Mouse (Mus musculus) layer of hippocampus, adult 8-10 months (tissue): ENCODE measurements around the gene Mettl7a1. TPM values are rescaled to one million over a fixed set of nuclear protein-coding genes. Genes with fewer than 3 reads are reported as not detected.
A peak's percentile ranks its signal among the peaks of the same experiment; 100 is the strongest.
"Not testable (repeated sequence)": the region's sequence is repeated elsewhere in the genome, so short reads cannot be mapped to it uniquely, and the experiment has no call there.

Source experiments
- DNase-seq, 2 experiments: peaks; one replicate each; pipeline ENCODE4 v3.0.0; 2022; ENCODE audit warnings: low spot score in 2 of 2
- total RNA-seq, 4 experiments: library from RNA; stranded (reverse); gene quantifications; 2 replicates each; pipeline ENCODE4 v1.2.4; 2022

Mettl7a1 gene
- total RNA-seq, 4 experiments from 2014 or later: 35.0 to 49.9 (median 40.9) TPM

DNA sequence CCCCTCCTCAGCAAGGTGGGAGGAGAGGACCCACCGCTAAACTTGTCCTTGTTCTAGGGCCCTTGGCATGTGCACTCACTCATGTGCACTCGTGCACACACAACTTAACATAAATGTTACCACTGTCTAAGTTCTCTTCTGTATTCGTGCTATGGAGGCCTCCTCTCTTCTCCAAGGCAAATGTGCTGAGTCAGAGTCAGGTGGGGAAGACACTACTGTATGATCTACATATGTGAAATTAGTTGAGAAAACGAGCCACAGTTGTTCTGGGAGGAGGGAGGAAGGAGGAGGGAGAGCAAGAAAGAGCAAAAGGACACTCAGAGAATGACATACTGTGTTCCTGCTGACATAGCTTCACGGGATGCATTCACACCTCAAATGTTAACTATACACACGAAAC is 3.4 kb upstream of the Mettl7a1 start:
- DNase-seq: no peak

DNA sequence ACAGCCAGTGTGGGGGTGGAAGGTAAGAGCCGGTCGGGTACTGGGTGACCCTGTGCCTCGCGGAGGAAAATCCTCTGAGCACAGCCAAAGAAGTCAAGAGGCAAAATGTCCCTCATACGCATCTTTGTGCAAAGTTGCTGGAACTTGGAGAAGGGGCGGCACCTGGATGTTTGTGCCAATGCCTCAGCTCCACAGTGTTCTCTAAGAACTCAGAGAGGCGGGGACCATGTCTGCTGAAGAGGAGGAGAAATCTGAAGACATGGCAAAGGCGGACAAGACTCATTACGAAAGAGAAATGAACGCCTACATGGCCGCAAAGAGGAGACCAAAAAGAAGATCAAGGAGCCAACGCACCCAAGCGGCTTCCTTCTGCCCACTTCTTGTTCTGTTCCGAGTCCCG is 2.4 kb upstream of the Mettl7a1 start:
- DNase-seq: no peak

DNA sequence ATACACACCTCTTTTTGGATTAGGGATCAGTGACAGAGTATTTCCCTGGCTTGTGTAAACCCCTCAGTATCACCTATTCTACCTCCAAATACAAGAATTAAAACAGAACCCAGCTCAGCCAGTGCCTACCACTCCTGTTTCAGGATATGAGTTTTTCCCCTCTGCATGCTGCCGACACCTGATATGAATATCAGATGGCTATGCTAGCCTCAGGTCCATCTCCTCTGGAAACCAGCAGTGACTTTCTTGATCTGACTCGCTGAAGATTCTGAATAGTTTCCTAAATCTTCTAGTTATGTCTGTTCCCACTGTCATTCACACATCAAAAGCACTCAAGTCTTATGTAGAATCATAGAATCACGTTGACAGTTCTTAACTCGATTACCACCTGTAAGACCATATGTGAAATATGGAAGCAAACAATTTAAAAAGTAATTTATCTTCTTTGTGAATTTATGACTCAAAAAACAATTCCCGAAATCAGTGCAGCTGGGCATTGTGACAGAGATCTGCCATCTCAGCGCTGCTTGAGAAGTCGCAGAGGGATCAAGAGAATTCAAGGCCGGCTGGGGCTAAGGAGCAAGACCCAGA is 417 bp upstream of the Mettl7a1 start:
- DNase-seq: no peak

DNA sequence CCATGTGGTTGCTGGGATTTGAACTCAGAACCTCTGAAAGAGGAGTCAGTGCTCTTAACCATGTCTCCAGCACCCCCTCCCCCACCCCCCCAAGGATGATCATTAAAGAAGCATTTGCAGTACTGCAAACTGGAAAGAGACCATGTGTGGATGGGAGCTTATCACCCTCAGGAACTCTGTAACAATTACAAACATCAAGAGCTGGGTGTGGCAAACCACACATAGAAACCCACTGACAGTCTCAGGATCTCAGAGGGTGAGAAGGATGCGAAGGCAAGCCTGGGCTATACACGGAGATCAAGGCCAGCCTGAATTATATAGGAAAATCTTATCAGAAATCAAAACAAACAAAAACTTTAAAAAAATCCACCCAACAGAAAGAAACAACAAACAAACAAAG is 2.3 kb downstream of the Mettl7a1 start:
- DNase-seq: no peak

DNA sequence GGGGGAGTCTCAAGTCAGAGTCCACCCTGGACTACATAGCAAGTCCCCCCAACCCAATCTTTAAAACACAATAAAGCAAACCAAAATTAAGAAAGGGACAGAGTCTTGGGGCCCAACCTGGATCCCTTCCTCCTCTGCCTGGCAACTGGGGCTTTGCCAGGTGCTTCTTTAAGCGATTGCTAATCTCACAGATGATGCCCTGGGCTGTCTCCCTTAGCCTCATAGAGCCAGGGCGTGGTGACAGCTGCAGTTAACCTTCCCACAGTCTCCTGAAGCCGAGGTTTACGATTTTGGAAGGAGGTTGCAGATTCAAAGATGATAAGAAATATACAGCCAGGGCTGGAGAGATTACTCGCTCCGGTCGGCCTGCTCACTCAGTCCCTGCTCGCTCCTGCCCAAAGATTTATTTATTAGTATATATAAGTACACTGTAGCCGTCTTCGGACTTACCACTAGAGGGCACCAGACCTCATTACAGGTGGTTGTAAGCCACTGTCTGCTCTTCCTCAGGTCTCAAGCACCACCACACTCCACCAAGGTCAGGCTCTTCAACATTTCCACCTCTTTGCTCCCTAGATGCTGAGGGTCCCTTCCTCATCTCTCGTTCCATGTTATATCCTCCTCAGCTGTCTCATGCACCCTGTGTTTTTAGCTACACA is 3.6 kb downstream of the Mettl7a1 start:
- not testable (repeated sequence) for DNase-seq

DNA sequence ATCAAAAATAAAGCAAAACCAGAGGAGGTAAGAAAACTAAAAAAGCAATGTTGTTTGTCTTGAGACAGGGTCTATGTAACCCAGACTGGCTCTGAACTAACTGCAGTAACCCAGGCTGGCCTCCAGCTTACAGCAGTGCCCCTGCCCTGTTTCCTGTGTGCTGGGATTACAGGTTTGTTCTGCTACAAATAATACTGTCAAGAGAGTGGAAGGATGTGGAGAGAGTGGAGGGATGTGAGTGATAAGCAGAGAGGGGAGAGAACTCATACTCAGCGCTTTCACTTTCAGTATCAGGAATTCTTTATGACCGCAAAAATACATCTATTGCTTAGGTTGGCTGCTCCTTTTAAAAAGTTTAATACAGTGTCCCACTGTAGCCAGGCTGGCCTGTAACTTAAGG is 8.4 kb downstream of the Mettl7a1 start:
- no peak for DNase-seq

DNA sequence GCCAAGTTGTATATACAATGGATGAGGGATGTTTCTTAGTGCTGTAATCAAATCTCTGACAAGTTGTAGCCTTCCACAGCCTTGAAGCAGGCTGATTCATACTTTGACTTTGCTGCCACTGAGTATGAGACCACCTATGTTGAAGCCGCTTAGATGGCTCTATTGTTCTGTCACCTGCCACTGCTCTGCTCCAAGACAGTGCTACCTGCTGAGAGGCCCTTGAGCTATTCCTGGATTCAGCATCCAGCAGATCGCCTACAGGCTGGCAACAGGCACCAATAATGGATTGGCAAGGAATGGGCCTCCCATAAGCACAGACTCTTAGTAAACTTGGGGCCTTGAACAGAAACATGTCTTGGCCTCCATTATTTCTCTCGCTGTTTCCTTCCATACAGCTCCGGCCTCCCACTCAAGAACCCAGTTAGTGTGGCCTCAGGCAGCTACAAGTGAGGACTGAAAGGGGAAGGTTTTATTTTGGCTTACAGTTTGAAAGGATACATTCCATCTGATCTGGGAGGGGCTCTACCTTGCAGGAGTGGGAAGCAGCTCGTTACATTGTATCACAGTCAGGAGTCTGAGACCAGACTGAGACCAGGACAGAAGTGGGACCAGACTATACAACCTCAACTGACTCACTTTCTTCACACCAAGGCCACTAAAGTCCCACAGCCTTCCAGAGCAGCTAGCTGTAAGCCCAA is 10.7 kb downstream of the Mettl7a1 start:
- no peak for DNase-seq

DNA sequence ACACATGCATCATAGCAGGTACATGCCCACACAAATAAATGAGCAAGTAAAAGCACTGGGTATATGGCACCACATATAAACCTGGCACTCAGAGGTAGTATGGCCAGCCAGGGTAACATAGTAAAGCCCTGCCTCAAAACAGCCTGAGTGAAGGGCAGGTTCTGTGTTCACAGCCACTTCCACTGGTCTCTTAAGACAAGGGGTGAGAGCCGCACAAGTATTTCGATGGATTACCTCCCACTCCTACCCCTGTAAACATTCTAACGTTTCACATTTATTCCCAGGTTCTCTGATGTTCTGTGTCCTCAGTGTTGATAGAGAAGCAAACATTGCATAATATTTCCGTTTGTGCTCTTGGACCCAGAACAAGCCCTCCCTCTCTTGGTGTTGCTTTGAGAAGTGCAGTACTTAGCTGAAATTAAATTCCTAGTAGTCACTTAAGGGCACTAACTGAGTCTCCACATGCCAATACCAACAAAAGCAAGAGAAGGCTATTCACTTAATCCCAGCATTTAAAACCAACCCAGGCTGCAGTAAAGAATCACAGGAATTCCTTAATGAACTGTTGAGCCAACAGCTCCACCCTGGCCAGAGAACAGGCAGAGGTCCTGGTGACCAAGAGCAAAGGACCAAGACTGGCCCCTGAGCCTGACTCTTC is 14.2 kb downstream of the Mettl7a1 start:
- not testable (repeated sequence) for DNase-seq

DNA sequence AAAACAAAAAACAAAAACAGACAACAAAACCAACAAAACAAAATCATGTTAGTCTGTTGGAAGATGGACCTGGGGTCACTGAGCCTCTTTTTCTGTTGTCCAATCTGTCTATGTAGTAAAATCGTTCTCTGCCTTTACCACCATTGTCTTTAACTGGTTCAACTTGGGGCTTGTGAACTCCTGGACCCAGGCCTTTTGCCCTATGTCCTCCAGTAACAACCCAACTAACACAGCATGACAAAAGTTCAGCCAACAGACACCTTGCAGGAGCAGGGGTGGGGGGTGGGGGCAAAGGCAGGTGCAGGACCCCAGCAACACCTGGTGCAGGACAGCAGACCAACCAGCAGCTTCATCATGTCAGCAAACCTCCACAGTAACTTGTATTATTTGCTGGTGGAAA is 15.9 kb downstream of the Mettl7a1 start:
- no peak for DNase-seq

DNA sequence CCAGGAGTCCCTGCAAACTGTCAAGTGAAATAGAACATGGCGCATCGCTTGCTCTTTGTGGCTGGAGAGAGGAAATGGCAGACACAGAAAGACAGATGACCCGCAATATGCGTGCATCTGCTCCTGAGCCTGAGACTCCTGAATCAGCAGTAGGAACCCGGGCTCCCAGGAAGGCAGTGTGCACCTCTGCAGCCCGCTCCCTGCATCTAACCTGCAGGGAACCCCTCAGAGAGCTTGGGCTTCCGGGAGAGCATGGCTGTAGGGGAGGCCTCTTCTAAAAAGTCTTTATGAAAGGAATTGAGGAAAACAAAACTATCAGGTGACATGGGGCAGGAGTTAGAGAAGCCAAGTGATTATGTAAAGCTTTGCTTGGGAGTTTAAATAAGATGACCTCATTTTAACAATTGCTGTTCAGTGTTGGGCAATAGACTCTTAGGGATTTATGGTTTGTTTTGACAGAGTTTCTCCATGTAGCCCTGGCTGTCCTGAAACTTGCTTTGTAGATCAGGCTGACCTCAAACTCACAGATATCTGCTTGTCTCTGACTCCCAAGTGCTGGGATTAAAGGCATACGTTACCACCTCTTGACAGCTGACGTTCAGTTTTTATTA is 16.5 kb downstream of the Mettl7a1 start:
- DNase-seq: no peak

DNA sequence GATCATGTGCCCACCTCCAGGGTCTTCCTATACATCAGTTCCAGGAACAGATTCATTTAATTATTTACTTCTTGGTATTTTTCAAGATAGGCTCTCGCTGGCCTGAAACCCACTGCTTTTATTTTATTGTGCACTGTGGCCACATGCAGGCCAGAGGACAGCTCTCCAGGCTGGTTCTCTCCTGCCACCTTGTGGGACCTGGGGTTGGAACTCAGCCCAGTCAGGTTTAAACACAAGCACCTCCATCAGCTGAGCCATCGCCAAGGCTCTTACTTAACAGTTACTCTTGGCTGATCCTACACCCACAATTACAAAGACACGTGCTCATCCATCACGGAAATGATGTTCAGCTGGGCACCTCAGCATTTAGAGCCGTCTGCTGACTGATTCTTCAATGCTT is 17.2 kb downstream of the Mettl7a1 start:
- no peak for DNase-seq

DNA sequence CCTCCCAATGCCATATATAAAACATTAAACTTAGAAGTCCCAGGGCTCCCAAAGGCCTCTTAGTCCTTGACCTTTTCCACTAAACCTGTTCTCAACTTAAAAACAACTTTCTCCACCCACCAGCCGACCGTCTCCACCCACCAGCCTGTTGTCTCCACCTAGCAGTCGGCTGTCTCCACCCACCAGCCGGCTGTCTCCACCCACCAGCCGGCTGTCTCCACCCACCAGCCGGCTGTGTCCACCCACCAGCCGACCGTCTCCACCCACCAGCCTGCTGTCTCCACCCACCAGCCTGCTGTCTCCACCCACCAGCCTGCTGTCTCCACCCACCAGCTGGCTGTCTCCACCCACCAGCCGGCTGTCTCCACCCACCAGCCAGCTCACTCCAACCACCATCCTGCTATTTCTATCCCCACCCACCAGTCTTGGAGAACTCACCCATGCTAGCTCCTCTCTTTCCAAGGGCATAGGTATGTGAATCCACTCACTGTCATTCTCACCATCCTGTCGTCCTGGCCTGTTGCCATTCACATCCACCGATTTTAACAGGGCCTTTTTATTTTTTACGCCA is 20.2 kb downstream of the Mettl7a1 start:
- peak in 1 of 2 experiments; percentile 25 for DNase-seq

DNA sequence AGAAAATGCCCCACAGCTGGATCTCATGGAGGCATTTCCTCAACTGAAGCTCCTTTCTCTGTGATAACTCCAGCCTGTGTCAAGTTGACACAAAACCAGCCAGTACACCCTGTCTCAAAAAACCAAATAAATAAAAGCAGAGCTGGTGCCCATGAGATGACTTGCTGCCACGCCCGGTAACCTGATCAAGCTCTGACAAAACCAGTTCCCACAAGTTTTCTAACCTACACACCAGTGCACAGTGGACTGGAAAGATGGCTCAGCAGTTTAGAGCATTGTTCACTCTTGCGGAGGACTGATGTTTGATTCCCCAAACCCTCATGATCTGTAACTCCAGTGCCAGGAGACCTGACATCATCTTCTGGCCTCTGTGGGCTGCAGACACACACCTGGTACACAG is 21.3 kb downstream of the Mettl7a1 start:
- no peak for DNase-seq

DNA sequence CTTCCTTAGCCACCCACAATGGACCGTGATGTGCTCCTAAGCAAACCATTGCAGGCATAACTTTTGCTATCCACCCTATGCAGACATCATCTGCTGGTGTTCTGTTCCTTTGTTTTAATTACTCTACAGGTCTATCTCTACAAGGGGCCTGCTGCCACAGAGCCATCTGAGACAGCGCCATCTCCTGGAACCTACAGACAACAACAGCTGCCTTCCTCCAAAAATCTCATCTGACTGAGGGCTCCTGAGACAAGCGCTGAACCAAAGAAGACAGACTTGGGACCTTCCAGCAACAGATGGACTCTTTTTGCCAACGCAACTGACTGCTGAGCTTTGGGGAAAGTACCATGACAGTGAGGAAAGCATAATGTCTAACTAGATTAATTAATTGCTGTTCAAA is 24.1 kb downstream of the Mettl7a1 start:
- DNase-seq: not testable (repeated sequence)

DNA sequence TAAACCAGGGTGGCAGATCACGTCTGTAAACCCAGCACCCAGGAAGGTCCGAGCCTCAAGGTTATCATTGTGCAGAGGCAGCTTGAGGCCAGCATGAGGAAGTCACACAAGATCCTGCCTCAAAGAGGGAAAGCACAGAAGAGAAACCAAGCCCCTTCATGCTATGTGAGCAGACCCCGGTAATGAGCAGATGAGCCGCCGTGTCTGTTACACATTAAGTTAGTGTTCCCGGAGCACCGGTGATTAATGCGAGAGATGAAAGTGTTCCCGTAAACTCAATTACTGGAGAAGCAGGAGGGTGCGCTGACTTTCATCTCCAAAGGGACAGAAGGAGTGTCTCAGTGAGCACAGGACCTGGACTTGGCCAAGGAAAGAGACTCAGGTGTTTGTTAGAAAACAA is 25.4 kb downstream of the Mettl7a1 start:
- DNase-seq: not testable (repeated sequence)

DNA sequence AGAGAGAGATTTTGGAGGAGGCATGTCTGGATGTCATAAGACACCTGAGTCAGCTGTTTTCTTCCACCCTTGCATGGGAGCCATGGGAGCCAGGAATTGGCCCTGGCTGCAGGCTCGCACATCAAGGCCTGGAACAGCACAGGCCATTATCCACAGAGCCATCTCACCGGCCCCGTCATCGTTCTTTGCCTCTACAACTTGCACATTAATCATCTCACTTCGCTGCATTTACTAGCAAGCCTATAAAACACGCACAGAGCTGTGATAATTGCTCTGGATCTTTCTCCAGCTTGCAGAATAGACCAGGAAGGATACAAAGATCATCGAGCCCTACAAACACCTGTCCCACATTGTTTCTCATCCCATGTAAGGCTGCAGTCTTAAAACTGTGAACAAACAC is 26.8 kb downstream of the Mettl7a1 start:
- DNase-seq: no peak

DNA sequence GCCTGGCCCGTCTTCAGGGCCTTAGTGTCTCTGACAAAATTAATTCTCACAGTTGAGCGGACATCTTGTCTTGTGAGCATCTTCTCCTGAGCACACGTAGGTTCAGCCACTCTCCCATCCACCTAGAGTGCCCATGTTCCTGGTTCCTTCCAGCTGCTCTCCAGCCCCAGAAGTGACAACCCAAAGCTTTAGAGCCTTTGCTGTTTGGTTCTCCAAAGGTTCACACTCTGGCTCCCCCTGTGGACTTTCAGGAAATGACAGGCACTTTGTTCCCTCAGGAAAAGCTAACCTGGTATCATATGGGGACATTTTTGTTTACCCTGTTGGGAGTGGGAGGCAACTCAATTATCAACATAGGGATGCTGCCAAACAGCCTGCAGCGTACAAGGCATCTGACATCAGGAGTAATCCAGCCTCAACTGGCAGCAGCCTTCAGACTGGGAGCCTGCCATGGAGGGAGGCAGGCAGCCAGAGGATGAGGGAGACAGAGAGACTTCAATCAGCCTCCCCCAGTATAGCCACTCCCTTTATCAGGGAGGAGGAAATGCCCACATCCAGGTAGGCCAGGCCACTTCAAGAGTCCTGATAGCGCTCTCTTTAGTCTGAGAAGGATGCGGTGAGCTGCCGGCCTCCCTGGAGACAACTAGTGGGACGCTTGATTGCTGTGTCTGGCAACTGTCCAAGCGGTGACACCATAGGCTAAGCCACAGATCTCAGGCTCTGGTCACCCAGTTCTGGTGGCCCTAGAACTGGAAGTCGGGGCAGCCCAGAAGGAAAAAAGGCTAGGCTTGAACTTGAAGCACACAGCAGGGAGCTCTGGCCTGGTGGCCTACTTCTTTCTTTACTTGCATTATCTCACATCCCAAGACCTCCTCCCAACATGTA is 28.4 kb downstream of the Mettl7a1 start:
- not testable (repeated sequence) for DNase-seq

DNA sequence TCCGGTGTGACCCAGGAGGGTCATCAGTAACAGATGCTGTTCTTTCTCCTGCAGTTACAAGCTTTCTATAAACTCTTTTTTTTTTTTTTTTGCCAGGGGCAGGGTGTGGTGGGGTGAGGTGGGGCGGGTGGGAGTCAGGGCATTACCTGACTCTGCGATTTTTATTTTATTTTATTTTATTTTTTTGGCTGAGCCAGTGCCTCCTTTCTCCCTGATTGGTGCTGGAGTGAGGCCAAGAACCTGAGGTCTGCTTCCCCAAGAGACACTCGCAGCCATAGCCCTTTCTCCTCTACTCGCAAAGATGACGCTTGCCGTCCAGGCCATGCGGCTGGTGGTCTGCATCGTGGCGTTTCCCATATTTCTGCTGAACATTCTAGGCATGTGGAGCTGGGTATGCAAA is 30.7 kb downstream of the Mettl7a1 start, which contains the start of gene Mettl7a3:
Gene Mettl7a3, plus strand, starts transcription at position 301 of the 400 bp plus-strand sequence.
- DNase-seq: no peak

DNA sequence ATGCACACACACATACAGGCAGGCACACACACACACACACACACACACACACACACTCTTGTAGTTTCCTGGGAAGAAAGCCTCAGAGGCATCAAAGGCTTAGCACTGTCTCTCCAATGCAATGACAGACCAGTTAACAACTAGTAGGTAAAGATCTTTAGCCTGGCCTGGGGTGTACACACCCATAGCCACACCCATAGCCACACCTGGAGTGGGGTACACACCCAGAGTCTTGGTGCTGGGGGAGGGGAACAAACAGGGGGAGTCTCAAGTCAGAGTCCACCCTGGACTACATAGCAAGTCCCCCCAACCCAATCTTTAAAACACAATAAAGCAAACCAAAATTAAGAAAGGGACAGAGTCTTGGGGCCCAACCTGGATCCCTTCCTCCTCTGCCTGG is 33.4 kb downstream of the Mettl7a1 start:
- not testable (repeated sequence) for DNase-seq

DNA sequence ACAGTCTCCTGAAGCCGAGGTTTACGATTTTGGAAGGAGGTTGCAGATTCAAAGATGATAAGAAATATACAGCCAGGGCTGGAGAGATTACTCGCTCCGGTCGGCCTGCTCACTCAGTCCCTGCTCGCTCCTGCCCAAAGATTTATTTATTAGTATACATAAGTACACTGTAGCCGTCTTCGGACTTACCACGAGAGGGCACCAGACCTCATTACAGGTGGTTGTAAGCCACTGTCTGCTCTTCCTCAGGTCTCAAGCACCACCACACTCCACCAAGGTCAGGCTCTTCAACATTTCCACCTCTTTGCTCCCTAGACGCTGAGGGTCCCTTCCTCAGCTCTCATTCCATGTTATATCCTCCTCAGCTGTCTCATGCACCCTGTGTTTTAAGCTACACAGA is 33.9 kb downstream of the Mettl7a1 start:
- peak in 1 of 2 experiments; percentile 29 for DNase-seq
